Mouse (Mus musculus): ENCODE data around the gene Swsap1.

GRCm38 (mm10) chr9:21963417-21963816 is 7.9 kb downstream of the Swsap1 start, which contains the start of gene Epor:
- TF ChIP-seq CTCF (IDR thresholded peaks at IDR 0.05; ENCODE audit: low read depth) = no peak
- TF ChIP-seq EP300 (IDR thresholded peaks at IDR 0.05; ENCODE audit: low read depth) = peak; percentile 51; the same call in 1 of the 2 replicates

Measured in liver, postnatal 0 days (tissue).